Mouse (Mus musculus): ENCODE data around the gene Nos1ap.

GRCm38 (mm10) chr1:170582341-170582740, 7.3 kb downstream of the Nos1ap start:
- TF ChIP-seq CTCF (IDR thresholded peaks at IDR 0.05; ENCODE audit: extremely low read depth, insufficient read length, insufficient replicate concordance, low read depth, low read length) (no peak), POLR2A (IDR thresholded peaks at IDR 0.05; ENCODE audit: low read depth, low read length) (no peak)
